Mouse (Mus musculus): ENCODE measurements around the gene Zbed5.

GRCm38 (mm10) chr5:129952143-129952542, 56.6 kb downstream of the Zbed5 start:
- TF ChIP-seq POLR2A (IDR thresholded peaks at IDR 0.05; ENCODE audit: insufficient read depth, low read length) (no peak), CTCF (IDR thresholded peaks at IDR 0.05; ENCODE audit: low read depth, low read length) (no peak), EP300 (IDR thresholded peaks at IDR 0.05; ENCODE audit: insufficient read depth, low read depth, low read length) (no peak)
